Mouse (Mus musculus): ENCODE results near the gene Rhox3f.
"Not testable (repeated sequence)": the region's sequence is repeated elsewhere in the genome, so short reads cannot be mapped to it uniquely, and the experiment has no call there.

The Rhox3f gene

GRCm38 (mm10) chrX:37580692-37581091, at the start of gene Rhox3f:
Gene Rhox3f (plus strand): TSS chrX:37580992.
- DNase-seq (ENCODE audit: low spot score in 2 of 2), result not testable (repeated sequence)

DNA sequence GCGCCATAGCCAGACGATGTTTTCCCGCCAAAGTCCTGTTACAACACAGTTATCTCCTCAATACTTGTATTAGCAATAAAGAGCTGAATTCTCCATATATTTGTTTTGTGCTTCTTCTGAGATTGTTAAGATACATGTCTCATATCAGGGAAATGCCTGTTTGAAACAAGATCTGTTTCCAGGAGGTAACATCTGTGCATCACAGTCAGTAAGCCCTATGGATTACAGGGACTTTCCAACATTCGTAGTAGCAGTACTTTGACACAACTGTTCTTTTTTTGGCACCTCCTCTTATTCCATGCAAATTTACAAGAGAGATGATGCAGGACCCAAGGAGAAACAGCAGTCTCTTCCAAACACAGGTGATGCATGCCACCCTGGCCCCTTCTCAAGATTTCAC, 39.1 kb upstream of the Rhox3f start, which contains the start of gene Rhox3e:
Gene Rhox3e (plus strand): TSS at position 301 of the 400 bp plus-strand sequence.
- not testable (repeated sequence) for DNase-seq (ENCODE audit: low spot score in 2 of 2)

DNA sequence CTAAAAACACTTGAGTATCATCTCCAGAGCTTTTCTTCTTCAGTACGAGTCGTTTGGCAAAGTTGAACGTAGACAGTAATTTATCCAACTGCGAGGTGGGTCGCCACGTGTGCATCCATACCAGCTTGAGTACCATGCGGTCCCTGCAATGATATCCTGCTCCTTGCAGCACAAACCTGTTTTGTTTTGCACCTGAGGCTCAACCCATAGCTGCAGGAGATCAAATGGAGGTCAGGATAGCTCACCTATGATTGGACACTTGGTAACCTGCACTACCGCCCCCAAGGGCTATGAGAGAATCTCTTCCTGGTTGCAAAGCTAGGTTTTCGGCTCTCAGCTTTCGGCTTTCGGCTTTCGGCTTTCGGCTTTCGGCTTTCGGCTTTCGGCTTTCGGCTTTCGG, 23.7 kb upstream of the Rhox3f start, which contains the start of gene Rhox4e:
Gene Rhox4e (plus strand): TSS at position 301 of the 400 bp plus-strand sequence.
- DNase-seq (ENCODE audit: low spot score in 2 of 2), result not testable (repeated sequence)

GRCm38 (mm10) chrX:37571105-37571504, 9.7 kb upstream of the Rhox3f start, which contains the start of gene Rhox2f:
Gene Rhox2f (plus strand): TSS chrX:37571405.
- not testable (repeated sequence) for DNase-seq (ENCODE audit: low spot score in 2 of 2)

GRCm38 (mm10) chrX:37572638-37573037, 8.2 kb upstream of the Rhox3f start:
- DNase-seq (ENCODE audit: low spot score in 2 of 2), result not testable (repeated sequence)

- DNase-seq (ENCODE audit: low spot score in 2 of 2), result not testable (repeated sequence)
Measured at GRCm38 (mm10) chrX:37607604-37608003, 26.8 kb downstream of the Rhox3f start, which contains the start of gene Rhox4f. Gene Rhox4f (minus strand): TSS chrX:37607704.

DNA sequence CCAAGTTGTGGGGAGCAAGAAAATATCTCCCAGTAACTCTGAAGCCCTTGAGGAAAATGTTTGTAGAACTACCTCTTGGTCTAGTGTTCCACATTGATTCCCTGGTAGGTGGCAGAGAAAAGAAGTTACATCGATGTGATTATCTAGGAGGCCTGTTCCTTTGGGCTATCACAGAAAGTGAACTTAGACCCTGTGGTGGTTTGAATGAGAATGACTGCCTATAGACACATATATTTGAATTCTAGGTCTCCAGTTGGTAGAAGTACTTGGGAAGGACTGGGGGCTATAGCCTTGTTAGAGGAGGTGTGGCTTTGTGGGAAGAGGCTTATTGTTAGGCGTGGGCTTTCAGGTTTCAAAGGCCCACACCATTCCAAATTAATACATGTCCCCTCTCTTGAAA, 47.7 kb downstream of the Rhox3f start, which contains the start of gene Rhox3g:
Gene Rhox3g (minus strand): TSS at position 101 of the 400 bp plus-strand sequence.
- not testable (repeated sequence) for DNase-seq (ENCODE audit: low spot score in 2 of 2)
